Mouse (Mus musculus) urinary bladder, postnatal 36 days (tissue): ENCODE measurements at regions not wholly inside any gene's neighbourhood (a gene's known extent, or its start where the extent isn't known, plus 50 kb on each side); places are given as distances from the start of the nearest gene placed in this dataset.

ENCODE experiments used
- DNase-seq, 2 experiments: peaks; one replicate each; pipeline ENCODE4 v3.0.0; 2022; ENCODE audit warnings: low spot score in 2 of 2, mixed read lengths in 1 of 2

GRCm38 (mm10) chr12:109951884-109952456, 326.9 kb upstream of the Dio3 start:
- DNase-seq = no peak

GRCm38 (mm10) chr12:109952933-109953332, 325.9 kb upstream of the Dio3 start:
- no peak for DNase-seq

GRCm38 (mm10) chr12:109957305-109957704, 321.6 kb upstream of the Dio3 start:
- DNase-seq = no peak

GRCm38 (mm10) chr12:109958357-109959085, 320.3 kb upstream of the Dio3 start:
- peak; percentile 63 to 72 for DNase-seq

- no peak for DNase-seq
These were observed 312.1 kb upstream of the Dio3 start for GRCm38 (mm10) chr12:109966776-109967175.

- no peak for DNase-seq
These were observed 310.6 kb upstream of the Dio3 start for GRCm38 (mm10) chr12:109968303-109968702.

- DNase-seq = no peak
These were observed 307.4 kb upstream of the Dio3 start for GRCm38 (mm10) chr12:109971508-109971907.

GRCm38 (mm10) chr12:109972366-109973015, 306.4 kb upstream of the Dio3 start:
- DNase-seq = no peak

- DNase-seq = no peak
These were observed 305.3 kb upstream of the Dio3 start for GRCm38 (mm10) chr12:109973598-109973997.

GRCm38 (mm10) chr12:109975176-109975972, 303.5 kb upstream of the Dio3 start:
- DNase-seq = no peak

GRCm38 (mm10) chr12:109984651-109985050, 294.2 kb upstream of the Dio3 start:
- no peak for DNase-seq

- no peak for DNase-seq
These were observed 285.5 kb upstream of the Dio3 start for GRCm38 (mm10) chr12:109993410-109993809.

GRCm38 (mm10) chr12:110002717-110003116, 276.2 kb upstream of the Dio3 start:
- no peak for DNase-seq

- no peak for DNase-seq
These were observed 269.7 kb upstream of the Dio3 start for GRCm38 (mm10) chr12:110009136-110009535.

GRCm38 (mm10) chr12:110020541-110021470, 258.1 kb upstream of the Dio3 start:
- no peak for DNase-seq

- no peak for DNase-seq
These were observed 257.2 kb upstream of the Dio3 start for GRCm38 (mm10) chr12:110021690-110022089.

- no peak for DNase-seq
These were observed 256.2 kb upstream of the Dio3 start for GRCm38 (mm10) chr12:110022631-110023030.

- no peak for DNase-seq
These were observed 255.4 kb upstream of the Dio3 start for GRCm38 (mm10) chr12:110023192-110024101.

GRCm38 (mm10) chr12:110024295-110024694, 254.6 kb upstream of the Dio3 start:
- no peak for DNase-seq

GRCm38 (mm10) chr12:110025171-110025570, 253.7 kb upstream of the Dio3 start:
- DNase-seq = no peak
